Comparison of ENCODE assay signal across 9 mouse cellular contexts in the genomic region with DNA sequence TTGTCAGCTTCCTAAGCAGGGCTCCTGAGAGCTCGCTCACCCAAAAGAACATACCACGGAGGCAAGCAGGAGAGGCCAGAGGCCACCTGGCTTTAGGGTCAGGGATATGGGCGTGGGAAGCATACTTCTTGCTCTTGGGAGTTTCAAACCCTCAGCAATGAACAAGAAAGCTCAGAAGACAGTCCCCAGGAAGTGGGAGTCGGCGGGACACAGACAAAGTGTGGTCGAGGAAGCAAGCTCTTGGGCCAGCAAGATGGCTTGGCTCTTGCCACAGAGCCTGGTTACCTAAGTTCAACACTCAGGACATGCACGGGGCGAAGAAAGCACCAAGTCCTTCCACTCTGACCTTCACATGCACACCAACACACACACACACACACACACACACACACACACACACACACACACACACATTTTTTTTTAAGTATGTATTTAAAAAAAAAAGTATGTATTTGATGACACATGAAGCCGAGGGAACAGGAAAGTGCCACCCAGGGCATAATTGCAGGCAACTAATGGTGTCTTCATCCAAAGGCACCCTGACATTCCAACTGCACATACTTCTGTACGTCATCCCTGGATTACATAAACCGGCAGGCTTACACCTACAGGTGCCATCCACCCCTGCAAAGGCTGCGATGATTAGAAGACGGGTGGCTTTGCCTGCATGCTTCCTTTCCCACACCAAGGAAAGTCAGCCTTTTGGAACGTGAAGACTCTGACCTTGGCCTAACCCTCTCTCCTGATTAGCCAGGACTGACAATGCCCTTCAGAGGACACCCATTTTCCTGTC. TPM values are rescaled to one million over a fixed set of nuclear protein-coding genes. Genes with fewer than 3 reads are reported as not detected.
DNase-seq lines count a peak whose midpoint lies in the region; ATAC-seq and TF ChIP-seq lines count a peak whose summit lies in the region.
"Had no signal": no experiment of that assay in that cellular context is flagged by ENCODE, and none has a peak within 500 bp of the region (broad histone marks: within the 10 kb centered on the region; RNA-seq: fewer than 3 reads in every experiment).

No protein-coding gene starts in this region.

- no peak for TF ChIP-seq RAD21 in CH12.LX (IDR thresholded peaks at IDR 0.05; ENCODE audit: low read depth, low read length)

- ATAC-seq in forebrain, embryonic 13.5 days: no peak
- ATAC-seq in forebrain, embryonic 14.5 days: no peak
- ATAC-seq in kidney, embryonic 15.5 days (replicated peaks; ENCODE audit: low FRiP score): no peak
- peak; percentile 43 for ATAC-seq in megakaryocyte, adult 5-6 weeks (ENCODE audit: poor library complexity, severe bottlenecking)
- no peak for ATAC-seq in CD4-positive, CD25-positive, alpha-beta regulatory T cell, adult 4 months
- ATAC-seq: intestine, postnatal 0 days had no signal

- H3K79me2 ChIP-seq in CH12.LX (replicated peaks; ENCODE audit: control insufficient read depth, extremely low read depth, insufficient read depth, poor library complexity, severe bottlenecking): no peaks in the 10 kb centered on the region

- 83% methylated on average over 14 of the region's 14 CpGs for WGBS in forebrain, embryonic 13.5 days
- 86% methylated on average over 14 of the region's 14 CpGs for WGBS in forebrain, embryonic 14.5 days
- 72% methylated on average over 14 of the region's 14 CpGs for WGBS in kidney, embryonic 15.5 days

- peak overlapping the region; percentile 31; the same call in 1 of the 2 replicates for H3K27ac ChIP-seq in forebrain, embryonic 13.5 days
- no peak overlapping the region for H3K27ac ChIP-seq in forebrain, embryonic 14.5 days (ENCODE audit: low read depth, low read length)
- peak overlapping the region; percentile 84 for H3K27ac ChIP-seq in kidney, embryonic 15.5 days
- H3K27ac ChIP-seq in CH12.LX (ENCODE audit: insufficient read depth, low read depth): no peak overlapping the region

- no peak overlapping the region for H3K4me3 ChIP-seq in forebrain, embryonic 13.5 days
- H3K4me3 ChIP-seq in forebrain, embryonic 14.5 days (ENCODE audit: low read depth, low read length): no peak overlapping the region
- H3K4me3 ChIP-seq in kidney, embryonic 15.5 days (replicated peaks): no peak overlapping the region
- H3K4me3 ChIP-seq in CH12.LX (replicated peaks in 1 of 3; ENCODE audit: low read depth in 2 of 3, low read length in 2 of 3, poor library complexity in 1 of 3): no peak overlapping the region

- in situ Hi-C loops in CH12.LX (cut with MboI; ENCODE audit: low pct_ligation_motif_present, low pct_unique_long_range_greater_than_20kb, low sequenced_read_pairs): no loop called here

- H3K9me3 ChIP-seq in forebrain, embryonic 13.5 days (replicated peaks): no peaks in the 10 kb centered on the region
- no peaks in the 10 kb centered on the region for H3K9me3 ChIP-seq in forebrain, embryonic 14.5 days (replicated peaks; ENCODE audit: control insufficient read depth, low read length)
- no peaks in the 10 kb centered on the region for H3K9me3 ChIP-seq in kidney, embryonic 15.5 days (replicated peaks)
- H3K9me3 ChIP-seq in CH12.LX (replicated peaks; ENCODE audit: low read length): peaks cover 4% of the 10 kb centered on the region

- no peak for TF ChIP-seq CTCF in CH12.LX (conservative IDR thresholded peaks at IDR 0.05 in 1 of 2, IDR thresholded peaks at IDR 0.05 in 1 of 2; ENCODE audit: low read depth in 2 of 2, low read length in 2 of 2)

- DNase-seq in forebrain, embryonic 14.5 days (ENCODE audit: low spot score): no peak
- DNase-seq in kidney, adult 11 months: no peak
- DNase-seq in CH12.LX (ENCODE audit: extremely low read depth): no peak
- DNase-seq in c-Kit-positive CD71-positive TER-119-positive erythroid progenitor cells, embryonic 14.5 days (ENCODE audit: low spot score): no peak

- no peak overlapping the region for H3K4me2 ChIP-seq in forebrain, embryonic 13.5 days
- H3K4me2 ChIP-seq in forebrain, embryonic 14.5 days (ENCODE audit: low read length): no peak overlapping the region
- H3K4me2 ChIP-seq in kidney, embryonic 15.5 days: no peak overlapping the region
- H3K4me2 ChIP-seq in CH12.LX (ENCODE audit: insufficient read depth, low read depth, poor library complexity, severe bottlenecking): 0 out of 2 replicates have a peak overlapping the region, but pooled peaks have one; percentile 1

- H3K9ac ChIP-seq in forebrain, embryonic 13.5 days: no peak overlapping the region
- no peak overlapping the region for H3K9ac ChIP-seq in forebrain, embryonic 14.5 days (ENCODE audit: low read length)
- H3K9ac ChIP-seq in kidney, embryonic 15.5 days: no peak overlapping the region
- H3K9ac ChIP-seq in CH12.LX (ENCODE audit: insufficient read depth, low read depth): no peak overlapping the region

- no peak for TF ChIP-seq EP300 in CH12.LX (IDR thresholded peaks at IDR 0.05; ENCODE audit: low read length)

- TF ChIP-seq POLR2A in CH12.LX (IDR thresholded peaks at IDR 0.05; ENCODE audit: low read depth, low read length): no peak

- H3K4me1 ChIP-seq in forebrain, embryonic 13.5 days: peaks cover 17% of the 10 kb centered on the region
- 0 out of 2 replicates have a peak, but pooled peaks cover 5% of the 10 kb centered on the region for H3K4me1 ChIP-seq in forebrain, embryonic 14.5 days (ENCODE audit: control insufficient read depth, insufficient read depth, low read length)
- peaks cover 48% of the 10 kb centered on the region for H3K4me1 ChIP-seq in kidney, embryonic 15.5 days
- H3K4me1 ChIP-seq in CH12.LX (ENCODE audit: control insufficient read depth in 1 of 2, insufficient read depth in 2 of 2): peaks cover 25 to 58% of the 10 kb centered on the region in 2 experiments

- H3K36me3 ChIP-seq in forebrain, embryonic 13.5 days (ENCODE audit: poor library complexity, severe bottlenecking): no peaks in the 10 kb centered on the region
- H3K36me3 ChIP-seq in forebrain, embryonic 14.5 days (ENCODE audit: control insufficient read depth, insufficient read depth, low read length): no peaks in the 10 kb centered on the region
- no peaks in the 10 kb centered on the region for H3K36me3 ChIP-seq in kidney, embryonic 15.5 days
- H3K36me3 ChIP-seq in CH12.LX (replicated peaks in 1 of 2; ENCODE audit: control insufficient read depth in 1 of 2, insufficient read depth in 1 of 2, low read length in 1 of 2): no peaks in the 10 kb centered on the region

- dilution Hi-C loops in CH12.LX (cut with MboI; ENCODE audit: extremely low pct_ligation_motif_present, extremely low pct_unique_long_range_greater_than_20kb, low sequenced_read_pairs): no loop called here

- H3K27me3 ChIP-seq in forebrain, embryonic 13.5 days: no peaks in the 10 kb centered on the region
- no peaks in the 10 kb centered on the region for H3K27me3 ChIP-seq in forebrain, embryonic 14.5 days (replicated peaks; ENCODE audit: control insufficient read depth, insufficient read depth, low read length)
- no peaks in the 10 kb centered on the region for H3K27me3 ChIP-seq in kidney, embryonic 15.5 days
- H3K27me3 ChIP-seq in CH12.LX (replicated peaks): peaks cover 11% of the 10 kb centered on the region

TF ChIP-seq in CH12.LX, 34 proteins besides CTCF, POLR2A, EP300 and RAD21:
- TF ChIP-seq PAX5 (IDR thresholded peaks at IDR 0.05; ENCODE audit: low read length) (no peak), RCOR1 (conservative IDR thresholded peaks at IDR 0.05; ENCODE audit: low read depth, low read length) (no peak), CHD1 (IDR thresholded peaks at IDR 0.05; ENCODE audit: low read depth, low read length) (no peak), MAZ (IDR thresholded peaks at IDR 0.05; ENCODE audit: low read depth, low read length) (no peak), CHD2 (IDR thresholded peaks at IDR 0.05; ENCODE audit: low read length) (no peak), KAT2A (IDR thresholded peaks at IDR 0.05; ENCODE audit: insufficient replicate concordance, low read length) (no peak), MXI1 (IDR thresholded peaks at IDR 0.05; ENCODE audit: low read depth, low read length) (no peak), E2F4 (IDR thresholded peaks at IDR 0.05; ENCODE audit: insufficient replicate concordance, low read depth, low read length) (no peak), MYC (IDR thresholded peaks at IDR 0.05; ENCODE audit: low read depth, low read length) (no peak), SIN3A (IDR thresholded peaks at IDR 0.05; ENCODE audit: low read length) (no peak), USF2 (conservative IDR thresholded peaks at IDR 0.05; ENCODE audit: low read depth, low read length) (no peak), MEF2A (IDR thresholded peaks at IDR 0.05; ENCODE audit: borderline replicate concordance, low read depth, low read length) (no peak), IRF4 (IDR thresholded peaks at IDR 0.05; ENCODE audit: low read depth, low read length) (no peak), MAFK (IDR thresholded peaks at IDR 0.05; ENCODE audit: insufficient replicate concordance, low read length) (no peak)

RNA-seq across cellular contexts. Expression of a gene that starts 12.8 kb away (rescaled TPM):
- polyA plus RNA-seq in forebrain, embryonic 13.5 days (2015; fragmentation: Nextera tagmentation; extraction: Ambion mirVana): 60.3 and 62.1 TPM in 2 replicates
- polyA plus RNA-seq in forebrain, embryonic 14.5 days (2014; fragmentation: Nextera tagmentation; extraction: Ambion mirVana): 43.6 and 56.3 TPM in 2 replicates
- polyA plus RNA-seq in kidney, embryonic 15.5 days (2015; fragmentation: Nextera tagmentation; extraction: Ambion mirVana): 66.5 and 69.0 TPM in 2 replicates
- total RNA-seq in CH12.LX (2012; rRNA removed): 17.9 and 28.2 TPM in 2 replicates
- 17.5 and 18.5 TPM in 2 replicates for total RNA-seq in CH12.LX (2014; rRNA removed)
- polyA plus RNA-seq in CH12.LX (2012; ENCODE audit: insufficient read length, low read depth): 20.6 and 21.5 TPM in 2 replicates
- 24.3 and 29.1 TPM in 2 replicates for total RNA-seq in megakaryocyte, adult 5-6 weeks (2015)
- total RNA-seq in megakaryocyte, adult 5-6 weeks (2017): 32.3 and 41.7 TPM in 2 replicates
- polyA plus RNA-seq in CD4-positive, CD25-positive, alpha-beta regulatory T cell, adult 4 months (2017; shearing (Covaris generic)): 10 to 100 TPM; 11.9 to 18.9 TPM

Comparison
In these comparisons a context has a peak if more than half of its experiments do, and no peak if none do; other contexts are left out.
1. H3K27ac ChIP-seq: peak in forebrain, embryonic 13.5 days (single experiment) and kidney, embryonic 15.5 days (single experiment); none in forebrain, embryonic 14.5 days (single experiment) and CH12.LX (single experiment).